ENCODE assay signal across 12 mouse cellular contexts in the genomic region with DNA sequence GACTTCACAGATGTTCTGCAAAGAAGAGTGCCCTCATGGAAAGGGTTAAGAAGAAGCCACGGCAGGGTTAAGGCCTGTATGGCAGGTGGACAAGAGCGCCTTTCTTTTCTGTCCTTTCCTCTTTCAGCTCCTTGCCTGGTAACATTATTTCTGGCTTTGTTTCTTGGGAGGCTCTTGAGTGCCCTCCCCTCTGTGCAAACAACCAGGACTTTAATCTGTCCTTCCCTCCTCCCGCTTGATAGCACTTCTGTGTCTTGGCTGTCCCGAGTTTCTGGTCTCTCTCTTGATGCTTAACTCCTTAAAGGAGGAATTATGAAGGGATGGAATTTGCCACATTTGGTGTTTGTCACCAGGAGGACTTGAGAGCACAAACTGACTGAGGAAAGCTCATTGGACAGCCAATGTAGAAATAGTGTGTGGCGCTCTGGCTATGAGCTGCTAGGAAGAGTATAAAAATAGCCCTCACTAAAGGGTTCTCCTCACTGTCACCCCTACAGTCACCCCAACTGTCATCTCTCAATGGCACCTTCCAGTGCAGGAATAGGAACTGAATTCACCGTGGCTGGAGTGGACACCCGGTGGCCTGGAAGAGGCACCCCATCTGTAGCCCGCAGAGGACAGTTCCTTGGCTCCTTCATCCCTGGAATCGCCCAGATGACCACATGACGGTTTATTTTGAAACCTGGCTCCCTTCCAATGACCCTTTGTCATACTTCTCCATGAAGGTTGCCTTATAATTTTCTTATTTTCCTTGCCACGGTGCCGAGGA. TPM values are rescaled to one million over a fixed set of nuclear protein-coding genes. Genes with fewer than 3 reads are reported as not detected.
A peak's percentile ranks its signal among the peaks of the same experiment; 100 is the strongest.
DNase-seq lines count a peak whose midpoint lies in the region; ATAC-seq and TF ChIP-seq lines count a peak whose summit lies in the region.
"Had no signal": no experiment of that assay in that cellular context is flagged by ENCODE, and none has a peak within 500 bp of the region (broad histone marks: within the 10 kb centered on the region; RNA-seq: fewer than 3 reads in every experiment).

No protein-coding gene starts in this region.

- no peaks in the 10 kb centered on the region for H3K27me3 ChIP-seq in heart, embryonic 11.5 days (ENCODE audit: control insufficient read depth, insufficient read depth, low read length)
- no peaks in the 10 kb centered on the region for H3K27me3 ChIP-seq in kidney, adult 2 months (replicated peaks; ENCODE audit: control insufficient read depth, insufficient read depth, low read length)
- H3K27me3 ChIP-seq: forebrain, embryonic 13.5 days had no signal

- peak; percentile 96 for DNase-seq in kidney, adult 2 months
- peak; percentile 59 for DNase-seq in lung, postnatal 14 days
- no peak for DNase-seq in Muller cell, postnatal 12 days (ENCODE audit: inconsistent ontology term)
- no peak for DNase-seq in frontal cortex, postnatal 36 days (ENCODE audit: low spot score in 2 of 2)

- peaks cover 15% of the 10 kb centered on the region for H3K4me1 ChIP-seq in brown adipose tissue, adult 24 weeks (ENCODE audit: control insufficient read depth, insufficient read depth, insufficient read length, low read length)
- H3K4me1 ChIP-seq in heart, embryonic 11.5 days (ENCODE audit: control insufficient read depth, insufficient read depth, low read length) = peaks cover 3% of the 10 kb centered on the region; the same call in 1 of the 2 replicates
- peaks cover 32% of the 10 kb centered on the region for H3K4me1 ChIP-seq in kidney, adult 2 months (ENCODE audit: control insufficient read depth, insufficient read depth, low read length)
- H3K4me1 ChIP-seq: forebrain, embryonic 13.5 days had no signal

- H3K36me3 ChIP-seq in heart, embryonic 11.5 days (ENCODE audit: control insufficient read depth, insufficient read depth, low read length) = no peaks in the 10 kb centered on the region
- H3K36me3 ChIP-seq in kidney, adult 2 months (ENCODE audit: control insufficient read depth, insufficient read depth, low read length) = no peaks in the 10 kb centered on the region

- peak overlapping the region; percentile 14; the same call in 1 of the 2 replicates for H3K4me2 ChIP-seq in heart, embryonic 11.5 days
- H3K4me2 ChIP-seq: forebrain, embryonic 13.5 days had no signal

- H3K27ac ChIP-seq in brown adipose tissue, adult 24 weeks (replicated peaks; ENCODE audit: low read depth, low read length) = peak overlapping the region; percentile 91
- peak overlapping the region; percentile 37; the same call in 1 of the 2 replicates for H3K27ac ChIP-seq in heart, embryonic 11.5 days (ENCODE audit: low read depth, low read length)
- H3K27ac ChIP-seq in kidney, adult 2 months (ENCODE audit: insufficient read depth, low read depth, low read length) = peak overlapping the region; percentile 98
- H3K27ac ChIP-seq: forebrain, embryonic 13.5 days had no signal

- H3K4me3 ChIP-seq in brown adipose tissue, adult 24 weeks (ENCODE audit: insufficient read depth, low read depth, low read length) = no peak overlapping the region
- no peak overlapping the region for H3K4me3 ChIP-seq in heart, embryonic 11.5 days (ENCODE audit: low read depth, low read length)
- peak overlapping the region; percentile 9; the same call in 1 of the 2 replicates for H3K4me3 ChIP-seq in kidney, adult 2 months (ENCODE audit: insufficient read depth, low read depth, low read length)
- H3K4me3 ChIP-seq: forebrain, embryonic 13.5 days had no signal

- TF ChIP-seq CTCF in kidney, adult 2 months (conservative IDR thresholded peaks at IDR 0.05; ENCODE audit: insufficient read depth, insufficient read length, low read depth, low read length) = no peak

- WGBS in heart, embryonic 11.5 days (ENCODE audit: insufficient replicate concordance) = 50% methylated on average over 12 of the region's 12 CpGs
- 45% methylated on average over 12 of the region's 12 CpGs for WGBS in kidney, adult 2 months

- 0 out of 2 replicates have a peak, but pooled peaks have one; percentile 52 for ATAC-seq in heart, embryonic 11.5 days (replicated peaks; ENCODE audit: insufficient number of reproducible peaks, low FRiP score, low TSS enrichment)
- no peak for ATAC-seq in megakaryocyte-erythroid progenitor cell, adult 5-6 weeks (replicated peaks; ENCODE audit: low FRiP score, low TSS enrichment, poor library complexity, severe bottlenecking)
- ATAC-seq: forebrain, embryonic 13.5 days had no signal

- TF ChIP-seq POLR2A in kidney, adult 2 months (IDR thresholded peaks at IDR 0.05; ENCODE audit: low read depth, low read length) = no peak

- no peaks in the 10 kb centered on the region for H3K9me3 ChIP-seq in heart, embryonic 11.5 days (replicated peaks; ENCODE audit: control insufficient read depth, low read length)
- H3K9me3 ChIP-seq: forebrain, embryonic 13.5 days had no signal

- no peak overlapping the region for H3K9ac ChIP-seq in heart, embryonic 11.5 days (ENCODE audit: low read depth, low read length)
- H3K9ac ChIP-seq: forebrain, embryonic 13.5 days had no signal

RNA-seq across cellular contexts. Expression of a gene that starts 6.8 kb away (rescaled TPM):
- 1,269 and 2,124 TPM in 2 replicates for polyA plus RNA-seq in brown adipose tissue, adult 24 weeks (2012; ENCODE audit: insufficient read depth, insufficient read length, missing spikeins)
- 29.9 and 34.3 TPM in 2 replicates for polyA plus RNA-seq in heart, embryonic 11.5 days (2014; fragmentation: Nextera tagmentation; extraction: Ambion mirVana)
- 524 and 550 TPM in 2 replicates for polyA plus RNA-seq in kidney, adult 2 months (2012; rRNA removed)
- 6.9 and 7.5 TPM in 2 replicates for total RNA-seq in megakaryocyte-erythroid progenitor cell, adult 5-6 weeks (2014; fragmentation: Nextera tagmentation)
- 2.9 and 7.7 TPM in 2 replicates for total RNA-seq in megakaryocyte-erythroid progenitor cell, adult 5-6 weeks (2017)

RNA-seq across cellular contexts. Expression of a gene that starts 51.3 kb away (rescaled TPM):
- 13.5 and 43.7 TPM in 2 replicates for polyA plus RNA-seq in brown adipose tissue, adult 24 weeks (2012; ENCODE audit: insufficient read depth, insufficient read length, missing spikeins)
- 0.29 and 0.44 TPM in 2 replicates for polyA plus RNA-seq in heart, embryonic 11.5 days (2014; fragmentation: Nextera tagmentation; extraction: Ambion mirVana)
- polyA plus RNA-seq in kidney, adult 2 months (2012; rRNA removed) = not detected in 2 replicates
- total RNA-seq in megakaryocyte-erythroid progenitor cell, adult 5-6 weeks (2014; fragmentation: Nextera tagmentation) = 1.4 TPM in 1 of 2 replicates, not detected in the other
- total RNA-seq in megakaryocyte-erythroid progenitor cell, adult 5-6 weeks (2017) = not detected in 2 replicates
- total RNA-seq: MEL had no signal
- polyA plus RNA-seq: forebrain, embryonic 13.5 days; large intestine, adult 2 months; limb, embryonic 11.5 days; stomach, embryonic 14.5 days had no signal

Comparison
In these comparisons a context has a peak if more than half of its experiments do, and no peak if none do; other contexts are left out.
1. H3K27ac ChIP-seq: peak in every context shown above with its lines; median percentile 98 in kidney, adult 2 months; 91 in brown adipose tissue, adult 24 weeks; 37 in heart, embryonic 11.5 days.
2. DNase-seq: peak in kidney, adult 2 months (single experiment) and lung, postnatal 14 days (single experiment); none in Muller cell, postnatal 12 days (single experiment) and frontal cortex, postnatal 36 days (0 of 2).
3. RNA of a gene that starts 6.8 kb away (polyA plus RNA-seq): 1,269 to 2,124 TPM in brown adipose tissue, adult 24 weeks and 524 to 550 TPM in kidney, adult 2 months; 29.9 to 34.3 TPM in heart, embryonic 11.5 days; every median in the first group is over 10 times any median in the second.
4. RNA of a gene that starts 51.3 kb away (polyA plus RNA-seq): 13.5 to 43.7 TPM in brown adipose tissue, adult 24 weeks; 0.29 to 0.44 TPM in heart, embryonic 11.5 days and not detected in kidney, adult 2 months; every median in the first group is over 10 times any median in the second.